Mouse (Mus musculus) kidney, adult 2 months (tissue): ENCODE measurements around the gene Hif3a.
A peak's percentile ranks its signal among the peaks of the same experiment; 100 is the strongest.

Experiments used
- CTCF ChIP-seq: fragments of 200-500 bp; conservative IDR thresholded peaks from 2 replicates; pipeline ENCODE4 v1.5.1; 2011; ENCODE audit warnings: low read depth, mild to moderate bottlenecking, control low read depth, low read length, moderate library complexity, mixed read lengths; ENCODE audit not compliant: insufficient read depth, insufficient read length
- POLR2A ChIP-seq: fragments of 200-500 bp; IDR thresholded peaks from one replicate; pipeline ENCODE4 v1.6.1; 2011; ENCODE audit warnings: low read depth, low read length, control low read depth

GRCm38 (mm10) chr7:17007300-17007699, 54.9 kb downstream of the Hif3a start:
- peak; percentile 91 for TF ChIP-seq CTCF
- TF ChIP-seq POLR2A, result no peak
